Mouse (Mus musculus) adrenal gland, postnatal 14 days (tissue): ENCODE data around the gene Gtf2h1. TPM values are rescaled to one million over a fixed set of nuclear protein-coding genes. Genes with fewer than 3 reads are reported as not detected.

Source experiments
- DNase-seq: peaks from one replicate; pipeline ENCODE4 v3.0.0; 2021; ENCODE audit warnings: mixed read lengths
- total RNA-seq: library from RNA; stranded (reverse); gene quantifications from 2 replicates; pipeline ENCODE4 v1.2.3, GENCODE M21; 2021

Gtf2h1 gene
- total RNA-seq, 1 experiment from 2014 or later = 41.1 TPM

- DNase-seq = no peak
These were observed 55.1 kb downstream of the Gtf2h1 start for GRCm38 (mm10) chr7:46851026-46851425.

GRCm38 (mm10) chr7:46852666-46853065 lies 56.8 kb downstream of the Gtf2h1 start:
- DNase-seq = no peak

GRCm38 (mm10) chr7:46853365-46853764 lies 57.5 kb downstream of the Gtf2h1 start:
- DNase-seq = no peak

- no peak for DNase-seq
These were observed 60.1 kb downstream of the Gtf2h1 start for GRCm38 (mm10) chr7:46855866-46856560.

GRCm38 (mm10) chr7:46857436-46857835 lies 61.5 kb downstream of the Gtf2h1 start:
- no peak for DNase-seq

- DNase-seq = no peak
These were observed 63.1 kb downstream of the Gtf2h1 start for GRCm38 (mm10) chr7:46859031-46859430.

GRCm38 (mm10) chr7:46860996-46861395 lies 65.1 kb downstream of the Gtf2h1 start, which contains the start of gene Ldhc:
TSS of gene Ldhc (plus strand) at chr7:46861203.
- DNase-seq = no peak

- no peak for DNase-seq
These were observed 76.1 kb downstream of the Gtf2h1 start for GRCm38 (mm10) chr7:46871988-46872387.

Other genes with a start within 250 kb of the Gtf2h1 start
- gene Sergef, start 156.3 kb upstream of the Gtf2h1 start, total RNA-seq = 13.8 and 14.0 TPM in 2 replicates
- gene Tph1, start 123.6 kb upstream of the Gtf2h1 start, total RNA-seq = 0.26 TPM in 1 of 2 replicates, not detected in the other
- gene Saal1, start 85.4 kb upstream of the Gtf2h1 start, total RNA-seq = 8.3 and 9.9 TPM in 2 replicates
- 1.4 TPM in 2 replicates for gene Saa3, start 80.4 kb upstream of the Gtf2h1 start, total RNA-seq
- 1.3 and 16.7 TPM in 2 replicates for gene Saa4, start 63.5 kb upstream of the Gtf2h1 start, total RNA-seq
- gene Saa1, start 53.1 kb upstream of the Gtf2h1 start, total RNA-seq = 0.85 TPM in 1 of 2 replicates, not detected in the other
- 0.63 TPM in 1 of 2 replicates, not detected in the other for gene Saa2, start 44.3 kb upstream of the Gtf2h1 start, total RNA-seq
- 18.7 and 19.0 TPM in 2 replicates for gene Hps5, start within 50 bp of the Gtf2h1 start, total RNA-seq
- gene Ldha, start 45.4 kb downstream of the Gtf2h1 start, total RNA-seq = 529 and 592 TPM in 2 replicates
- not detected in 2 replicates for gene Ldhc, start 65.1 kb downstream of the Gtf2h1 start, total RNA-seq
- gene Tsg101, start 123.9 kb downstream of the Gtf2h1 start, total RNA-seq = 90.5 and 92.7 TPM in 2 replicates
- 16.7 and 20.1 TPM in 2 replicates for gene Uevld, start 162.4 kb downstream of the Gtf2h1 start, total RNA-seq
- gene Gm9999, start 187.5 kb downstream of the Gtf2h1 start, total RNA-seq = not detected in 2 replicates
- 17.5 and 20.0 TPM in 2 replicates for gene Spty2d1, start 212.3 kb downstream of the Gtf2h1 start, total RNA-seq